In genomic region chr3:116836681-116837475, GRCm38 (mm10) we compare ENCODE assay signal across 5 mouse cellular contexts.
"Had no signal": no experiment of that assay in that cellular context is flagged by ENCODE, and none has a peak within 500 bp of the region (broad histone marks: within the 10 kb centered on the region; RNA-seq: fewer than 3 reads in every experiment).

No protein-coding gene starts in this region.

- H3K9ac ChIP-seq: liver, embryonic 15.5 days; neural tube, embryonic 12.5 days had no signal

- H3K27me3 ChIP-seq: liver, embryonic 15.5 days; neural tube, embryonic 12.5 days had no signal

- H3K4me1 ChIP-seq: neural tube, embryonic 12.5 days had no signal

- H3K9me3 ChIP-seq: limb, embryonic 10.5 days; liver, embryonic 15.5 days; neural tube, embryonic 12.5 days had no signal

- H3K36me3 ChIP-seq: limb, embryonic 10.5 days; liver, embryonic 15.5 days; neural tube, embryonic 12.5 days had no signal

- H3K27ac ChIP-seq: left cerebral cortex, adult 2 months; liver, embryonic 15.5 days; neural tube, embryonic 12.5 days; stomach, postnatal 0 days had no signal
